Mouse (Mus musculus) hematopoietic stem cell, adult 5-6 weeks (primary cell): ENCODE measurements around the gene Tmem139. TPM values are rescaled to one million over a fixed set of nuclear protein-coding genes. Genes with fewer than 3 reads are reported as not detected.

Source experiments
- ATAC-seq, 2 experiments: fragments of 125-278 bp in 1 of 2; replicated peaks in 1 of 2; 2 replicates each; pipeline ENCODE4 v1.8.0; 2016 to 2017; ENCODE audit warnings: inconsistent platforms in 2 of 2, mild to moderate bottlenecking in 2 of 2, moderate number of reproducible peaks in 2 of 2, low read depth in 1 of 2, moderate TSS enrichment in 1 of 2; ENCODE audit not compliant: low FRiP score in 2 of 2, poor library complexity in 2 of 2, severe bottlenecking in 2 of 2, insufficient read depth in 1 of 2, low TSS enrichment in 1 of 2
- total RNA-seq: library from RNA; stranded (forward); fragments of 172-1452, 232-1000 nt; gene quantifications from 2 replicates; pipeline ENCODE4 v1.2.3, GENCODE M21; 2017

The Tmem139 gene
- total RNA-seq, result not detected in 2 replicates

- no peak for ATAC-seq
These were observed at the start of gene Tmem139 for GRCm38 (mm10) chr6:42261524-42262170. Tmem139 (plus strand) TSS chr6:42261970.

- ATAC-seq, result no peak
These were observed 46.7 kb upstream of the Tmem139 start, which contains the start of gene Tas2r144 for GRCm38 (mm10) chr6:42215028-42215427. Tas2r144 (plus strand) TSS chr6:42215328.

- no peak for ATAC-seq
These were observed 39.5 kb upstream of the Tmem139 start for GRCm38 (mm10) chr6:42222286-42222685.

GRCm38 (mm10) chr6:42225046-42225445, 36.7 kb upstream of the Tmem139 start:
- ATAC-seq, result no peak

- peak; percentile 81 to 87 for ATAC-seq
These were observed 34.3 kb upstream of the Tmem139 start for GRCm38 (mm10) chr6:42227240-42228101.

GRCm38 (mm10) chr6:42229610-42230009, 32.2 kb upstream of the Tmem139 start:
- no peak for ATAC-seq

GRCm38 (mm10) chr6:42231191-42231590, 30.6 kb upstream of the Tmem139 start:
- ATAC-seq, result no peak

GRCm38 (mm10) chr6:42237276-42237805, 24.4 kb upstream of the Tmem139 start:
- ATAC-seq, result no peak

GRCm38 (mm10) chr6:42241311-42242045, 20.3 kb upstream of the Tmem139 start:
- no peak for ATAC-seq

- ATAC-seq, result peak; percentile 99 to 100
These were observed 15.9 kb upstream of the Tmem139 start, which contains the start of gene Gstk1 for GRCm38 (mm10) chr6:42245711-42246353. Gstk1 (plus strand) TSS chr6:42245935.

GRCm38 (mm10) chr6:42247173-42247572, 14.6 kb upstream of the Tmem139 start:
- no peak for ATAC-seq

- no peak for ATAC-seq
These were observed 13.8 kb upstream of the Tmem139 start for GRCm38 (mm10) chr6:42247981-42248380.

- no peak for ATAC-seq
These were observed 10.0 kb upstream of the Tmem139 start for GRCm38 (mm10) chr6:42251791-42252190.

- ATAC-seq, result no peak
These were observed 8.7 kb upstream of the Tmem139 start for GRCm38 (mm10) chr6:42253103-42253502.

- ATAC-seq, result peak; percentile 97 to 100
These were observed 4.4 kb upstream of the Tmem139 start for GRCm38 (mm10) chr6:42257303-42257863.

- no peak for ATAC-seq
These were observed 1.3 kb upstream of the Tmem139 start for GRCm38 (mm10) chr6:42260430-42260829.
